Mouse (Mus musculus): ENCODE data around the gene Myo18a. TPM values are rescaled to one million over a fixed set of nuclear protein-coding genes. Genes with fewer than 3 reads are reported as not detected.

Gene Myo18a
- polyA plus RNA-seq, 1 experiment from 2014 or later: 43.7 TPM

- ATAC-seq (ENCODE audit: low FRiP score, low read depth): no peak
- Histone ChIP-seq H3K36me3 (no peaks in the 10 kb centered on the region), H3K27ac (replicated peaks) (no peak overlapping the region), H3K4me2 (no peak overlapping the region), H3K4me3 (no peak overlapping the region), H3K9me3 (no peaks in the 10 kb centered on the region), H3K4me1 (replicated peaks) (peaks cover 42% of the 10 kb centered on the region), H3K27me3 (0 out of 2 replicates have a peak, but pooled peaks cover 3% of the 10 kb centered on the region), H3K9ac (no peak overlapping the region)
- 39% methylated on average over 6 of the region's 6 CpGs for WGBS
Measured at GRCm38 (mm10) chr11:77909776-77910175, 146.7 kb downstream of the Myo18a start.

GRCm38 (mm10) chr11:77913505-77913904 lies 150.5 kb downstream of the Myo18a start:
- ATAC-seq (ENCODE audit: low FRiP score, low read depth): no peak
- WGBS: 30% methylated on average over 6 of the region's 6 CpGs
- H3K4me3 ChIP-seq: no peak overlapping the region
- H3K27me3 ChIP-seq: 0 out of 2 replicates have a peak, but pooled peaks cover 9% of the 10 kb centered on the region
- H3K9ac ChIP-seq: no peak overlapping the region
- no peak overlapping the region for H3K4me2 ChIP-seq
- peaks cover 39% of the 10 kb centered on the region for H3K4me1 ChIP-seq (replicated peaks)
- H3K9me3 ChIP-seq: no peaks in the 10 kb centered on the region
- H3K36me3 ChIP-seq: no peaks in the 10 kb centered on the region
- H3K27ac ChIP-seq (replicated peaks): no peak overlapping the region

GRCm38 (mm10) chr11:77914598-77915260 lies 151.7 kb downstream of the Myo18a start:
- 6% methylated on average over 31 of the region's 32 CpGs for WGBS
- peak; percentile 35; the same call in 1 of the 2 replicates for ATAC-seq (ENCODE audit: low FRiP score, low read depth)
- Histone ChIP-seq H3K9me3 (no peaks in the 10 kb centered on the region), H3K36me3 (no peaks in the 10 kb centered on the region), H3K4me1 (replicated peaks) (peaks cover 33% of the 10 kb centered on the region), H3K4me2 (peak overlapping the region; percentile 49), H3K27ac (replicated peaks) (peak overlapping the region; percentile 20; the same call in 1 of the 2 replicates), H3K9ac (peak overlapping the region; percentile 28; the same call in 1 of the 2 replicates), H3K27me3 (0 out of 2 replicates have a peak, but pooled peaks cover 9% of the 10 kb centered on the region), H3K4me3 (no peak overlapping the region)

Other genes with a start within 250 kb of the Myo18a start
- gene Abhd15, start 248.1 kb upstream of the Myo18a start, polyA plus RNA-seq (2015; fragmentation: Nextera tagmentation; extraction: Ambion mirVana): 2.7 TPM in 2 replicates
- 16.8 and 19.6 TPM in 2 replicates for gene Trp53i13, start 247.3 kb upstream of the Myo18a start, polyA plus RNA-seq (2015; fragmentation: Nextera tagmentation; extraction: Ambion mirVana)
- 0.12 and 0.16 TPM in 2 replicates for gene Gm10392, start 244.0 kb upstream of the Myo18a start, polyA plus RNA-seq (2015; fragmentation: Nextera tagmentation; extraction: Ambion mirVana)
- 20.3 and 20.8 TPM in 2 replicates for gene Taok1, start 155.4 kb upstream of the Myo18a start, polyA plus RNA-seq (2015; fragmentation: Nextera tagmentation; extraction: Ambion mirVana)
- gene Nufip2, start 77.1 kb upstream of the Myo18a start, polyA plus RNA-seq (2015; fragmentation: Nextera tagmentation; extraction: Ambion mirVana): 3.2 and 4.8 TPM in 2 replicates
- gene Cryba1, start 38.0 kb upstream of the Myo18a start, polyA plus RNA-seq (2015; fragmentation: Nextera tagmentation; extraction: Ambion mirVana): 0.29 and 0.34 TPM in 2 replicates
- gene Gm10277, start 24.5 kb downstream of the Myo18a start, polyA plus RNA-seq (2015; fragmentation: Nextera tagmentation; extraction: Ambion mirVana): 1.4 and 1.9 TPM in 2 replicates
- gene Pipox, start 130.8 kb downstream of the Myo18a start, polyA plus RNA-seq (2015; fragmentation: Nextera tagmentation; extraction: Ambion mirVana): 5.1 and 5.6 TPM in 2 replicates
- 123 and 151 TPM in 2 replicates for gene Sez6, start 167.6 kb downstream of the Myo18a start, polyA plus RNA-seq (2015; fragmentation: Nextera tagmentation; extraction: Ambion mirVana)
- gene Phf12, start 219.5 kb downstream of the Myo18a start, polyA plus RNA-seq (2015; fragmentation: Nextera tagmentation; extraction: Ambion mirVana): 15.1 and 19.0 TPM in 2 replicates